Mouse (Mus musculus) midbrain, embryonic 16.5 days (tissue): ENCODE measurements around the gene Trp63. TPM values are rescaled to one million over a fixed set of nuclear protein-coding genes. Genes with fewer than 3 reads are reported as not detected.

Experiments
- ATAC-seq: fragments of 200-750 bp; cut with Nextera tagmentation; 2 replicates; pipeline ENCODE4 v1.8.0; 2017; ENCODE audit warnings: moderate TSS enrichment
- H3K27ac ChIP-seq: fragments of 300-500 bp; sonication (generic); 2 replicates; pipeline ENCODE4 v1.5.1; 2014; ENCODE audit warnings: mild to moderate bottlenecking, low read length, mixed read lengths
- H3K27me3 ChIP-seq: fragments of 300-500 bp; sonication (generic); 2 replicates; pipeline ENCODE4 v1.6.1; 2014; ENCODE audit warnings: low read depth, low read length, mixed read lengths; ENCODE audit not compliant: control insufficient read depth, insufficient read depth
- H3K36me3 ChIP-seq: fragments of 300-500 bp; sonication (generic); 2 replicates; pipeline ENCODE4 v1.6.1; 2014; ENCODE audit warnings: mild to moderate bottlenecking, low read length, moderate library complexity, mixed read lengths; ENCODE audit not compliant: control insufficient read depth, insufficient read depth
- H3K4me1 ChIP-seq: fragments of 300-500 bp; sonication (generic); 2 replicates; pipeline ENCODE4 v1.6.1; 2014; ENCODE audit warnings: mild to moderate bottlenecking, low read length, mixed read lengths; ENCODE audit not compliant: control insufficient read depth, insufficient read depth
- H3K4me2 ChIP-seq: fragments of 300-500 bp; sonication (generic); 2 replicates; pipeline ENCODE4 v1.6.1; 2014; ENCODE audit warnings: mild to moderate bottlenecking, low read length, mixed read lengths
- H3K4me3 ChIP-seq: fragments of 300-500 bp; sonication (generic); 2 replicates; pipeline ENCODE4 v1.5.1; 2014; ENCODE audit warnings: low read depth, mild to moderate bottlenecking, low read length, moderate library complexity, mixed read lengths
- H3K9ac ChIP-seq: fragments of 300-500 bp; sonication (generic); 2 replicates; pipeline ENCODE4 v1.6.1; 2014; ENCODE audit warnings: low read depth, low read length, mixed read lengths
- H3K9me3 ChIP-seq: fragments of 300-500 bp; sonication (generic); replicated peaks from 2 replicates; pipeline ENCODE4 v1.6.1; 2014; ENCODE audit warnings: mild to moderate bottlenecking, low read length, mixed read lengths; ENCODE audit not compliant: control insufficient read depth, poor library complexity, severe bottlenecking
- WGBS: fragments of 180-500 bp; shearing (Covaris S2); extraction: QIAGEN DNeasy Blood & Tissue Kit; methylation state at CpG from one replicate; pipeline ENCODE4 v1.1.7; 2014; 5-methylcytosine and 5-hydroxymethylcytosine counted together
- polyA plus RNA-seq: library from polyadenylated mRNA; unstranded; fragments of >200 nt; fragmentation: Nextera tagmentation; extraction: Ambion mirVana; gene quantifications from 2 replicates; pipeline ENCODE4 v1.2.1, GENCODE M21; 2015

Trp63 gene
- polyA plus RNA-seq, 1 experiment from 2014 or later, result 0.35 TPM

DNA sequence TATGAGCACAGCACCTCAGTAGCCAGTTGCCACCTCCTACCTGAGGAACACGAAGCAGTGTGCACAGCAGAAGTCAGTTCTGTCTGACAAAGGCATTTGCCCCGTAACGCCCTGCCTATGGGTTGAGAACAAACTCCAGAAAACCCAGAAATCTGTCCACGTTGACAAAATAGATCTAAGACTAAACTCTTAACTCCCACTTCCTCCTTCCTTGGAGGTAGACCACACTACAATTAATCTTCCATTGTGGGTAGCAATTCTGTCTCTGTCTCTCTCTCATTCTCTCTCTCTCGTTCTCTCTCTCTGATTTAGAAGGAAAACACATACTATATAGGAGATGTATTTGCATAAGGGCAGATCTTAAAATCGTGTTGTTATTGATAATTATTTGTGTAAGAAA, 159.4 kb downstream of the Trp63 start:
- WGBS, result 87% methylated on average over 6 of the region's 6 CpGs

DNA sequence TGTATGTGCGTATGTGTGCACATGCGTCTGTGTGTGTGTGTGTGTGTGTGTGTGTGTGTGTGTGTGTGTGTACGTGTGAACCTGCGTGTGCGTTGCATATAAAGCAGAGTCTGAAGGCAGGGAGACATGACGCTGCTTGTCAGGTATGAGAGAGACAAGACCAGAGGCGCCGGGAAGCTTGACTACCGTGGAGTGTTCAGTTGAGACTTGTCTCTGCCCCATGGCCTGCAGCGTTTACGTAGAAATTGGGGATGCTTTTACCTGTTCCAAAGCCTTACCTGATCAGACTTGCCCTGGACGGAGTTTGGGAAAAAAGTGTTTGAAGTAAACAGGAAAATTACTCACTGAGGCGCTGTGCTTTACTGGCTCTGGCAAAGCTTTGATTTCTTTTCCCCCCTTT, 160.1 kb downstream of the Trp63 start:
- Histone ChIP-seq H3K9ac (no peak overlapping the region), H3K27me3 (no peaks in the 10 kb centered on the region), H3K4me1 (no peaks in the 10 kb centered on the region), H3K27ac (no peak overlapping the region), H3K4me2 (no peak overlapping the region), H3K36me3 (no peaks in the 10 kb centered on the region), H3K9me3 (no peaks in the 10 kb centered on the region), H3K4me3 (no peak overlapping the region)
- WGBS, result 91% methylated on average over 13 of the region's 13 CpGs
- ATAC-seq, result no peak

More for the DNA sequence above, 159.4 kb downstream of the Trp63 start:
- Histone ChIP-seq H3K4me1 (no peaks in the 10 kb centered on the region), H3K4me2 (no peak overlapping the region), H3K9ac (no peak overlapping the region), H3K36me3 (no peaks in the 10 kb centered on the region), H3K27ac (no peak overlapping the region), H3K9me3 (no peaks in the 10 kb centered on the region), H3K4me3 (no peak overlapping the region), H3K27me3 (no peaks in the 10 kb centered on the region)
- no peak for ATAC-seq

DNA sequence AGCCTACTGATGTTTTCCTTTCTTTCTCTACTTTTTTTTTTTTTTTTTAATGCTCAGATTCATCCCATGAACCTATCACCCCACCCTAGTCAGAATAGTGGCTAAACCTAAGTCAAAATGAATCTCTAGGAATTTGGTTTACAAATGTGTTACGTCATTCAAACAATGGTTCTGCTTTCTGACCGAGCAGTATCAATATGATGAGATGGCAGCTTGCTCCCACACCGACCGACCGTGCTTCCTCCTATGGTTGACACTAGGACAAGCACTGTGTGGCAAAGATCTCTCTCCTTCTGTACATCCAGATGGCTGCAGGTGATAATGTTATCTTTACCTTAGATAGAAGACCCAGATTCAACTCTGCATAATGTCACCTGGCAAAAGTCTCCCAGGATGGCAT, 163.0 kb downstream of the Trp63 start:
- no peak for ATAC-seq
- H3K36me3 ChIP-seq, result no peaks in the 10 kb centered on the region
- no peak overlapping the region for H3K4me3 ChIP-seq
- no peaks in the 10 kb centered on the region for H3K27me3 ChIP-seq
- H3K9me3 ChIP-seq, result no peaks in the 10 kb centered on the region
- no peaks in the 10 kb centered on the region for H3K4me1 ChIP-seq
- no peak overlapping the region for H3K9ac ChIP-seq
- no peak overlapping the region for H3K27ac ChIP-seq
- no peak overlapping the region for H3K4me2 ChIP-seq
- 96% methylated on average over 5 of the region's 5 CpGs for WGBS

DNA sequence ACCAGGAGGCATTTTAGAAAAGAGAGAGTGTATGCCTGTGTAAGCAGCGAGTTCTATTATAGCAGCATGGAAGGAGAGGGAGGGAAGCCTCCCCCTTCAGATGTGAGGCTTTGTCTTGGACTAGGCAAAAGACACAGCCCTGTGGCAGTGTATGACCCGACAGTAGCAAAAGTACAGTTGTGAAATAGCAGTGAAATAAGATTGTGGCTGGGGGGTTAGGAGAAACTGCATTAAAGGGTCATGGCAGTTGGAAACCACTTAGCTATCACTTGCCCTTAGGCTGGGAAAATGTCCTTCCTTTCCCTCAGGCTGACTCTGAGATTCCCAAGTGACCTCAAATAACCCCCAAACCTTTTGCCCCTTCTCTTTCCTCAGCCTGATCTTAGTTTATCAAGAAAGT, 164.9 kb downstream of the Trp63 start:
- 77% methylated on average over 2 of the region's 2 CpGs for WGBS

DNA sequence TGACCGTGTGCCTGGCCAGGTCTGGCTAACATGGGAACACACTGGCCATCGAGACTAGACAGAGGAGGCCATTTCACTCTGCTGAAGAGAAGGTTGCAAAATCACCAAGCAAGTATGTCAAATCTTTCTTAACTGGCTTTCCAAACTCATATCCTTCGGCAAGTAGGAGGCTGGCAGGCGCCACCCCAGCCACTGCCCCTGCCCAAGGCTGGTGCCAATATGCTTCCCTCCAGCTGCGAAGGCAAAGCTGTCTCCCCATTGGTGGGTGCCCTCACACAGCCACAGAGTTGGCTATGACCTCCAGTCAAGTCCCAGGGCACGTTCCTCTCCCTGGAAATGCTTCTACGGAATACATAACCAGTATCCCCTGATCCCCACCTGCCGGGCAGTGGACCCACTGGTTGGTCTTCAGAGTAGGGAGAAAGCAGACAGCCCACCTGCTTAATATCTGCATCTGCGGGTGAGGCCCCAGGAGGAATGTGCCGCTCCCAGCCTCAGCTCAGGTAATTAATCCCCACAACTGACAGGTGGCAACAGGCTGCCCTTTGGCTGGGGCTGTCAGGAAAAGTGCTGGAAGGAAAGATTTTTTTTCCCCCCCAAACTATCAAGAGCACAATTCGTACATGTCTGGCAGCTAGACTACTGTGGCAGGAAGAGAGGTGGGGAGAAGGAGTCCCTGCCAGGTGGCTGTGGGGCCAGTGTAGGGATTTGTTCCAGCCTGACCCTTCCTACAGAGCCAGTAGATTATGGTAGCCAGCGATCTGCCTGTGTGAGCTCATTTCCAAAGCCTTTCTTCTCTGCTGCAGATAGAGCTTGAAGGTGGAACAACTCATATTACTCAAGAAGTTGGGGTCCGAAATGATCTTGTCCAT, 166.3 kb downstream of the Trp63 start:
- no peak overlapping the region for H3K9ac ChIP-seq
- H3K4me2 ChIP-seq, result no peak overlapping the region
- no peak for ATAC-seq
- no peak overlapping the region for H3K27ac ChIP-seq
- 84% methylated on average over 13 of the region's 13 CpGs for WGBS
- no peaks in the 10 kb centered on the region for H3K27me3 ChIP-seq
- H3K4me3 ChIP-seq, result no peak overlapping the region
- H3K4me1 ChIP-seq, result no peaks in the 10 kb centered on the region
- no peaks in the 10 kb centered on the region for H3K9me3 ChIP-seq
- H3K36me3 ChIP-seq, result no peaks in the 10 kb centered on the region

More for the DNA sequence above, 164.9 kb downstream of the Trp63 start:
- H3K36me3 ChIP-seq, result no peaks in the 10 kb centered on the region
- H3K4me3 ChIP-seq, result no peak overlapping the region
- no peaks in the 10 kb centered on the region for H3K27me3 ChIP-seq
- H3K9me3 ChIP-seq, result no peaks in the 10 kb centered on the region
- H3K4me2 ChIP-seq, result no peak overlapping the region
- H3K9ac ChIP-seq, result no peak overlapping the region
- ATAC-seq, result no peak
- no peak overlapping the region for H3K27ac ChIP-seq
- no peaks in the 10 kb centered on the region for H3K4me1 ChIP-seq

DNA sequence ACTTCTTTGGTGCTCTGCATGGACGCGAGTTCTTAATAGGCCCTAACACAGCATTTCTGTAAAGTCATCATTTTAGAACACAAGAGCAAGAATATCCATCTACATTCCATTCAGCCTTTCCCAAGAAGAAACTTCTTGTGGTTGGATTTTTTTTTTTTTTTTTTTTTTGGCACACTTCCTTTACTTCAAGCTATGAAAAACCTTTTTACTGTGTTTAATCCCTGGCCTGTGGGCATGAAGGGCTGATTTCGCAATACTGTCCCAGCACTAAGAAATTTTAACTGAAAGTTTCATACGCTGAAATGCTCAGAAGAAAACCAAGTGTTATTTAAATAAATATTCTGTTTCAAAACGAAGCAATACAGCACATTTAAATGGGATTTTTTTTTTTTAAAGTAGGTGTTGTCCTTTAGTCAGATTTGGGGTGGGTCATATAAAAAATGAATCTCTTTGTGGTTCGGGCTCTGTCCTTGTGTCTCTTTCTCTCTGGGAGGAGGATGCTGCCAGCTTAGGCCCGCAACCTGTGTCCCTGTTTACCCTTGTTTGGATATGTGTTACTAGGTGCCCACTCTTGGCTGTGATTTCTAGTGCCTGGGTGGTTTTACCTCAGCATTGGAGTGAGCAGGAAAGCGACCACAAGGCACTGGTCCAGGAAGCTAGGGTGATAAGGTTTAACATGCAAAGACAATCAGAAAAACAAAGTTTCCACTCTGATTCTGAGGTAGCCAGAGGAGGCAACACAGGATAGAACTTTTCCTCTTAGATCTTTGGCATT, 177.4 kb downstream of the Trp63 start:
- Histone ChIP-seq H3K4me2 (no peak overlapping the region), H3K4me3 (no peak overlapping the region), H3K27ac (no peak overlapping the region), H3K9me3 (no peaks in the 10 kb centered on the region), H3K4me1 (peaks cover 5% of the 10 kb centered on the region; the same call in 1 of the 2 replicates), H3K27me3 (no peaks in the 10 kb centered on the region), H3K36me3 (no peaks in the 10 kb centered on the region), H3K9ac (no peak overlapping the region)
- WGBS, result 84% methylated on average over 8 of the region's 8 CpGs
- no peak for ATAC-seq

DNA sequence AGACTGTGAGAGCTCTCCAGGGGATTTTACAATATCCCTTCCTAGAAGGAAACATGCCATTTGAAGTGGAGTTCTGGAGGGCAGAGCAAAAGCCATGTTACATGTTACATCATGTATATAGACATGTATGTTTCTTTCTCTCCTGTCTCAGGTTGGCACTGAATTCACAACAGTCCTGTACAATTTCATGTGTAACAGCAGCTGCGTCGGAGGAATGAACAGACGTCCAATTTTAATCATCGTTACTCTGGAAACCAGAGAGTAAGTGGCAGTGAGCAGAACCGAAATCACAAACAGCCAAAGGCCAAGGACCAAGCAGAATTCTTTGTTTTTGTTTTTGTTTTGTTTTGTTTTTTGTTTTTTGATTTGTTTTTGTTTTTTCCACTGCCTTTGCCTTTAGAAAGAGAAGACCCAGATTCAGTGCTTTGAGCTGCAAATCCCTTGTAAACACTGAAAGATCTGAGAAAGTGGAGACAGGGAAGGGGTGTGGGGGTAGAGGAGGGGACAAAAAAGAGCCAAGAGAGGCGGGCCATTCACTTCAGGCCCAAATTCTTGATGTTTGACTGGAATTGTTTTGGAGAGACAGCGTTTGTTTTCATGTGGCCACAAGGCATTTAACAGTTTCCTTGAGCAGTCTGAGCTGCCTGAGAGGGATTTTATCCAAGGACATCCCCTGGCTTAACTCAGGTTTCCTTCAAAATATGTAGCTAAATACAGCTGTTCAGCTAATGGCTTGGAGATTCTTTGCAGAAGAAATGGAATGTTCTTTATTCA, 181.7 kb downstream of the Trp63 start:
- no peak overlapping the region for H3K27ac ChIP-seq
- H3K36me3 ChIP-seq, result no peaks in the 10 kb centered on the region
- 35% methylated on average over 7 of the region's 7 CpGs for WGBS
- H3K27me3 ChIP-seq, result no peaks in the 10 kb centered on the region
- peaks cover 5% of the 10 kb centered on the region; the same call in 1 of the 2 replicates for H3K4me1 ChIP-seq
- no peak overlapping the region for H3K4me2 ChIP-seq
- no peaks in the 10 kb centered on the region for H3K9me3 ChIP-seq
- H3K4me3 ChIP-seq, result no peak overlapping the region
- no peak overlapping the region for H3K9ac ChIP-seq
- ATAC-seq, result no peak

DNA sequence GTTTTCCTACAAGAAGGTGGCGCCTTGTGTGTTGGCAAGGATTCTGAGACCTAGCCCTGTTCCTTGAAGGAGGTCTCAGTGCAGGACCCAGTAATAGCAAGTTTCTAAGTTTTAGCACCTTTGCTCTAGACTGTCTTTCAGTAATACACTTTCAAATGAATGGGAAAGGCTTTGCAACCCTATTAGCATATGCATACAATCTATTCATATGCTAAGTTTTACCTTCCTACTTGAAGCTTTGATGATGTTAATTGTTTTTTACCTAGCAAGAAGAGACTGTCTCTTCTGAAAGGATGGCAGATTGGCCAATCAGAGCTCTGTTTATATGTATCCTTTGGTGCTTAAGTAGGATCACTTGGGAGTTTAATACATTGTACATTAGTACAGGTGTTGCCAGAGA, 187.9 kb downstream of the Trp63 start:
- Histone ChIP-seq H3K36me3 (no peaks in the 10 kb centered on the region), H3K4me2 (no peak overlapping the region), H3K9ac (no peak overlapping the region), H3K4me3 (no peak overlapping the region), H3K27ac (no peak overlapping the region), H3K27me3 (no peaks in the 10 kb centered on the region), H3K4me1 (no peaks in the 10 kb centered on the region), H3K9me3 (no peaks in the 10 kb centered on the region)
- WGBS, result 94% methylated on average over 1 of the region's 1 CpGs
- ATAC-seq, result no peak
